ENCODE assay signal across 16 mouse cellular contexts in genomic region chr3:96452262-96452661, GRCm38 (mm10). TPM values are rescaled to one million over a fixed set of nuclear protein-coding genes. Genes with fewer than 3 reads are reported as not detected.
DNase-seq lines count a peak whose midpoint lies in the region; ATAC-seq and TF ChIP-seq lines count a peak whose summit lies in the region.
"Not testable (repeated sequence)": the region's sequence is repeated elsewhere in the genome, so short reads cannot be mapped to it uniquely, and the experiment has no call there.
"Had no signal": no experiment of that assay in that cellular context is flagged by ENCODE, and none has a peak within 500 bp of the region (broad histone marks: within the 10 kb centered on the region; RNA-seq: fewer than 3 reads in every experiment).

TSS of gene BC107364 (minus strand) at chr3:96452306.

- no CpG with 5 or more reads among the region's 48 CpGs for WGBS in heart, embryonic 12.5 days
- no CpG with 5 or more reads among the region's 48 CpGs for WGBS in hindbrain, embryonic 15.5 days
- no CpG with 5 or more reads among the region's 48 CpGs for WGBS in kidney, embryonic 16.5 days
- WGBS in liver, embryonic 16.5 days (ENCODE audit: insufficient replicate concordance) = no CpG with 5 or more reads among the region's 48 CpGs
- no CpG with 5 or more reads among the region's 48 CpGs for whole genome bisulfite sequencing in midbrain, embryonic 11.5 days
- no CpG with 5 or more reads among the region's 48 CpGs for WGBS in neural tube, embryonic 11.5 days
- WGBS in stomach, postnatal 0 days = no CpG with 5 or more reads among the region's 48 CpGs

- peak; percentile 45; the same call in 1 of the 2 replicates for ATAC-seq in erythroid progenitor cell, adult 5-6 weeks (replicated peaks; ENCODE audit: low FRiP score, poor library complexity, severe bottlenecking)
- ATAC-seq in heart, embryonic 12.5 days (ENCODE audit: insufficient number of reproducible peaks, low FRiP score) = peak; percentile 34; the same call in 1 of the 2 replicates
- 0 out of 2 replicates have a peak, but pooled peaks have one; percentile 21 for ATAC-seq in hindbrain, embryonic 15.5 days (ENCODE audit: low FRiP score, low read depth)
- 0 out of 2 replicates have a peak, but pooled peaks have one; percentile 10 for ATAC-seq in kidney, embryonic 16.5 days (ENCODE audit: low FRiP score, low TSS enrichment)
- ATAC-seq in liver, embryonic 16.5 days (ENCODE audit: low read depth) = peak; percentile 58
- ATAC-seq in midbrain, embryonic 11.5 days (ENCODE audit: low FRiP score) = peak; percentile 38
- peak; percentile 33; the same call in 1 of the 2 replicates for ATAC-seq in neural tube, embryonic 11.5 days (ENCODE audit: insufficient read depth, low FRiP score, low TSS enrichment)
- ATAC-seq in stomach, postnatal 0 days (ENCODE audit: low FRiP score, low TSS enrichment) = peak; percentile 50

- H3K36me3 ChIP-seq in heart, embryonic 12.5 days; hindbrain, embryonic 15.5 days; kidney, embryonic 16.5 days (ENCODE audit: insufficient read depth, low read length); liver, embryonic 16.5 days (ENCODE audit: control insufficient read depth, insufficient read depth); midbrain, embryonic 11.5 days (ENCODE audit: control insufficient read depth, insufficient read depth, low read length); neural tube, embryonic 11.5 days (ENCODE audit: control insufficient read depth, insufficient read depth, low read length); stomach, postnatal 0 days (ENCODE audit: control insufficient read depth, insufficient read depth, low read length): not testable (repeated sequence)

- H3K4me3 ChIP-seq in heart, embryonic 12.5 days; hindbrain, embryonic 15.5 days; kidney, embryonic 16.5 days (ENCODE audit: low read length); liver, embryonic 16.5 days (ENCODE audit: low read depth, low read length); midbrain, embryonic 11.5 days (ENCODE audit: low read depth, low read length); neural tube, embryonic 11.5 days (ENCODE audit: low read depth, low read length); stomach, postnatal 0 days (ENCODE audit: low read depth, low read length): not testable (repeated sequence)

- TF ChIP-seq EP300 in stomach, postnatal 0 days (optimal IDR thresholded peaks at IDR 0.05) = not testable (repeated sequence)

- not testable (repeated sequence) for H3K4me1 ChIP-seq in heart, embryonic 12.5 days (replicated peaks); hindbrain, embryonic 15.5 days (replicated peaks); kidney, embryonic 16.5 days (ENCODE audit: insufficient read depth, low read length); liver, embryonic 16.5 days (ENCODE audit: control insufficient read depth, low read depth, low read length); midbrain, embryonic 11.5 days (ENCODE audit: control insufficient read depth, insufficient read depth, low read length); neural tube, embryonic 11.5 days (ENCODE audit: control insufficient read depth, insufficient read depth, low read length); stomach, postnatal 0 days (replicated peaks; ENCODE audit: control insufficient read depth, insufficient read depth)

- DNase-seq in midbrain, embryonic 11.5 days (ENCODE audit: low spot score, missing footprints); neural tube, embryonic 11.5 days (ENCODE audit: low spot score); stomach, postnatal 0 days (ENCODE audit: low spot score): not testable (repeated sequence)

- H3K27ac ChIP-seq in heart, embryonic 12.5 days (ENCODE audit: poor library complexity, severe bottlenecking); hindbrain, embryonic 15.5 days (replicated peaks); kidney, embryonic 16.5 days (ENCODE audit: low read length); liver, embryonic 16.5 days (ENCODE audit: low read length); midbrain, embryonic 11.5 days (ENCODE audit: low read depth, low read length); neural tube, embryonic 11.5 days (ENCODE audit: low read depth, low read length); stomach, postnatal 0 days (replicated peaks): not testable (repeated sequence)

- not testable (repeated sequence) for TF ChIP-seq CTCF in stomach, postnatal 0 days (IDR thresholded peaks at IDR 0.05; ENCODE audit: low read depth)

- H3K27me3 ChIP-seq in heart, embryonic 12.5 days (replicated peaks) = 0 out of 2 replicates have a peak, but pooled peaks cover 12% of the 10 kb centered on the region
- peaks cover 15% of the 10 kb centered on the region for H3K27me3 ChIP-seq in hindbrain, embryonic 15.5 days
- not testable (repeated sequence) for H3K27me3 ChIP-seq in kidney, embryonic 16.5 days (ENCODE audit: insufficient read depth, low read length); liver, embryonic 16.5 days (ENCODE audit: control insufficient read depth, insufficient read depth, low read depth, low read length); midbrain, embryonic 11.5 days (ENCODE audit: control insufficient read depth, insufficient read depth, low read length); neural tube, embryonic 11.5 days (ENCODE audit: control insufficient read depth, insufficient read depth, low read length); stomach, postnatal 0 days (ENCODE audit: control insufficient read depth, insufficient read depth, low read length)

- not testable (repeated sequence) for H3K4me2 ChIP-seq in heart, embryonic 12.5 days; hindbrain, embryonic 15.5 days; kidney, embryonic 16.5 days (replicated peaks; ENCODE audit: low read depth, low read length); liver, embryonic 16.5 days (ENCODE audit: low read depth, low read length); midbrain, embryonic 11.5 days; neural tube, embryonic 11.5 days (ENCODE audit: low read depth); stomach, postnatal 0 days (replicated peaks; ENCODE audit: low read depth)

- H3K9ac ChIP-seq in heart, embryonic 12.5 days; hindbrain, embryonic 15.5 days; kidney, embryonic 16.5 days (replicated peaks; ENCODE audit: low read length); liver, embryonic 16.5 days (ENCODE audit: low read depth, low read length); midbrain, embryonic 11.5 days (ENCODE audit: low read length); neural tube, embryonic 11.5 days (ENCODE audit: low read length); stomach, postnatal 0 days (ENCODE audit: low read length): not testable (repeated sequence)

- H3K9me3 ChIP-seq in heart, embryonic 12.5 days (replicated peaks); hindbrain, embryonic 15.5 days; kidney, embryonic 16.5 days (ENCODE audit: low read length); liver, embryonic 16.5 days (replicated peaks; ENCODE audit: control insufficient read depth, low read length); midbrain, embryonic 11.5 days (ENCODE audit: control insufficient read depth, low read length); neural tube, embryonic 11.5 days (ENCODE audit: control insufficient read depth, low read length); stomach, postnatal 0 days (ENCODE audit: control insufficient read depth, low read length): not testable (repeated sequence)

RNA-seq across cellular contexts. Expression of gene BC107364, which starts in this region (rescaled TPM):
- not detected in 2 replicates for total RNA-seq in erythroid progenitor cell, adult 5-6 weeks (2015; ENCODE audit: low replicate concordance)
- total RNA-seq in erythroid progenitor cell, adult 5-6 weeks (2017; ENCODE audit: low replicate concordance) = not detected in 2 replicates
- 0.72 and 0.87 TPM in 2 replicates for polyA plus RNA-seq in heart, embryonic 12.5 days (2016; fragmentation: Nextera tagmentation; extraction: Ambion mirVana)
- not detected in 2 replicates for polyA plus RNA-seq in hindbrain, embryonic 15.5 days (2015; fragmentation: Nextera tagmentation; extraction: Ambion mirVana)
- 0.25 TPM in 1 of 2 replicates, not detected in the other for polyA plus RNA-seq in kidney, embryonic 16.5 days (2015; fragmentation: Nextera tagmentation; extraction: Ambion mirVana)
- not detected in 2 replicates for polyA plus RNA-seq in liver, embryonic 16.5 days (2015; fragmentation: Nextera tagmentation; extraction: Ambion mirVana)
- polyA plus RNA-seq in midbrain, embryonic 11.5 days (2014; fragmentation: Nextera tagmentation; extraction: Ambion mirVana) = not detected in 2 replicates
- polyA plus RNA-seq in neural tube, embryonic 11.5 days (2014; fragmentation: Nextera tagmentation; extraction: Ambion mirVana) = not detected in 2 replicates
- 0.18 and 0.36 TPM in 2 replicates for polyA plus RNA-seq in stomach, postnatal 0 days (2015; fragmentation: Nextera tagmentation; extraction: Ambion mirVana)
- total RNA-seq: adrenal gland, postnatal 25 days; gastrocnemius, postnatal 14 days; heart, adult 2 months; heart, postnatal 25 days; left cerebral cortex, adult 18-20 months; left cerebral cortex, postnatal 36 days had no signal
- polyA plus RNA-seq: forebrain, embryonic 12.5 days; heart, adult 2 months; hindbrain, embryonic 16.5 days had no signal

Comparison
In these comparisons a context has a peak if more than half of its experiments do, and no peak if none do; other contexts are left out.
1. Peak in ATAC-seq in erythroid progenitor cell, adult 5-6 weeks; RNA of the gene not detected or under 1 TPM.
2. Peak in ATAC-seq in heart, embryonic 12.5 days; RNA of the gene not detected or under 1 TPM.
3. Peak in ATAC-seq in hindbrain, embryonic 15.5 days; RNA of the gene not detected or under 1 TPM.
4. Peak in ATAC-seq in kidney, embryonic 16.5 days; RNA of the gene not detected or under 1 TPM.
5. Peak in ATAC-seq in liver, embryonic 16.5 days; RNA of the gene not detected or under 1 TPM.
6. Peak in ATAC-seq in midbrain, embryonic 11.5 days; RNA of the gene not detected or under 1 TPM.
7. Peak in ATAC-seq in neural tube, embryonic 11.5 days; RNA of the gene not detected or under 1 TPM.
8. Peak in ATAC-seq in stomach, postnatal 0 days; RNA of the gene not detected or under 1 TPM.